Mouse (Mus musculus) midbrain, embryonic 16.5 days (tissue): ENCODE data around the gene Gcc1. TPM values are rescaled to one million over a fixed set of nuclear protein-coding genes. Genes with fewer than 3 reads are reported as not detected.

Experiments
- ATAC-seq: fragments of 200-750 bp; cut with Nextera tagmentation; 2 replicates; pipeline ENCODE4 v1.8.0; 2017; ENCODE audit warnings: moderate TSS enrichment
- H3K27ac ChIP-seq: fragments of 300-500 bp; sonication (generic); 2 replicates; pipeline ENCODE4 v1.5.1; 2014; ENCODE audit warnings: mild to moderate bottlenecking, low read length, mixed read lengths
- H3K27me3 ChIP-seq: fragments of 300-500 bp; sonication (generic); 2 replicates; pipeline ENCODE4 v1.6.1; 2014; ENCODE audit warnings: low read depth, low read length, mixed read lengths; ENCODE audit not compliant: control insufficient read depth, insufficient read depth
- H3K36me3 ChIP-seq: fragments of 300-500 bp; sonication (generic); 2 replicates; pipeline ENCODE4 v1.6.1; 2014; ENCODE audit warnings: mild to moderate bottlenecking, low read length, moderate library complexity, mixed read lengths; ENCODE audit not compliant: control insufficient read depth, insufficient read depth
- H3K4me1 ChIP-seq: fragments of 300-500 bp; sonication (generic); 2 replicates; pipeline ENCODE4 v1.6.1; 2014; ENCODE audit warnings: mild to moderate bottlenecking, low read length, mixed read lengths; ENCODE audit not compliant: control insufficient read depth, insufficient read depth
- H3K4me2 ChIP-seq: fragments of 300-500 bp; sonication (generic); 2 replicates; pipeline ENCODE4 v1.6.1; 2014; ENCODE audit warnings: mild to moderate bottlenecking, low read length, mixed read lengths
- H3K4me3 ChIP-seq: fragments of 300-500 bp; sonication (generic); 2 replicates; pipeline ENCODE4 v1.5.1; 2014; ENCODE audit warnings: low read depth, mild to moderate bottlenecking, low read length, moderate library complexity, mixed read lengths
- H3K9ac ChIP-seq: fragments of 300-500 bp; sonication (generic); 2 replicates; pipeline ENCODE4 v1.6.1; 2014; ENCODE audit warnings: low read depth, low read length, mixed read lengths
- H3K9me3 ChIP-seq: fragments of 300-500 bp; sonication (generic); replicated peaks from 2 replicates; pipeline ENCODE4 v1.6.1; 2014; ENCODE audit warnings: mild to moderate bottlenecking, low read length, mixed read lengths; ENCODE audit not compliant: control insufficient read depth, poor library complexity, severe bottlenecking
- WGBS: fragments of 180-500 bp; shearing (Covaris S2); extraction: QIAGEN DNeasy Blood & Tissue Kit; methylation state at CpG from one replicate; pipeline ENCODE4 v1.1.7; 2014; 5-methylcytosine and 5-hydroxymethylcytosine counted together
- polyA plus RNA-seq: library from polyadenylated mRNA; unstranded; fragments of >200 nt; fragmentation: Nextera tagmentation; extraction: Ambion mirVana; gene quantifications from 2 replicates; pipeline ENCODE4 v1.2.1, GENCODE M21; 2015

The Gcc1 gene
- 13.0 and 14.3 TPM in 2 replicates for polyA plus RNA-seq

DNA sequence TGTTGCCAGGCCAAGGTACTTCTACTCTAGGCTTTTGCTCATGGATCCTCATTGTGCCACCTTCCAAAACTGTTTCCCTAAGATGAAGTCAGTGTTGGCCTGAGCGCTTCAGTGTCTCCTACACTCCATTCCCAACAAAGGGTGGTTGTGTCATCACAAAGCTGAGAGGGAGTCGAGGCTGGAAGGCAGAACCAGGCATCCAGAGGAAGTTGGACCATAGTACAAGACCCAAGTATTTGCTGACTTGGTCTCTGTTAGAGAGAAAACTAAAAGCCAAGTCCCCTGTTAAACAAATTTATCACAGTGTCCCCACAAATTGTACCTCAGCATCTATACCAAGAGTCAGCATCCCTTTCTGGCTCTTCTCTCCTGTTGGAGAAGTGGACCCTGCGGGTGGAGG is at the start of gene Gcc1:
Gene Gcc1 (minus strand): TSS at position 101 of the 400 bp plus-strand sequence.
- no peak within 1 kb of the TSS for H3K9ac ChIP-seq
- H3K36me3 ChIP-seq, result 0 out of 2 replicates have a peak, but pooled peaks cover 6% of the 10 kb centered on the region
- peaks cover 10% of the 10 kb centered on the region for H3K4me1 ChIP-seq
- WGBS, result 85% methylated on average over 3 of the region's 3 CpGs
- no peaks in the 10 kb centered on the region for H3K9me3 ChIP-seq
- H3K27ac ChIP-seq, result no peak within 1 kb of the TSS
- ATAC-seq, result no peak
- H3K4me3 ChIP-seq, result no peak within 1 kb of the TSS
- no peaks in the 10 kb centered on the region for H3K27me3 ChIP-seq
- H3K4me2 ChIP-seq, result no peak within 1 kb of the TSS

DNA sequence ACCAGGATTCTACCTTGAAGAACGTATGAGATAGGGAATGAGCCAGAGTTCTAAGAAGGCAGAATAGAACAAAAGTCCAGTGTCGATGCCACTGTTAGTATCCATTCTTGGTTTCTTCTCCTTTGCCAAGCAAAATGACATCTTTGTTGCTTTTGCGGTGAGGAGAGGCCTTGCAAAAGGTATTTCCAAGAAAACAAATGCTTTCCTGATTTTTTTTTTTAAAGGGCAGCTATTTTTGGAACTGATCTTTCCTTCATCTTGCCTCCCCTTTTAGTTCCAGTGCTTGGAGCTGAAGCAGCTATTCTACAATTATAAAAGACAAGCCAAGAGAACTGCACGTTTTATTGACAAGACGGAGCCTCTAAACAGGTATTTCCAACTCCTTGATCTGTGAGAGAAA is 46.6 kb upstream of the Gcc1 start, which contains the start of gene Snd1:
Gene Snd1 (plus strand): TSS at position 301 of the 400 bp plus-strand sequence.
- H3K9me3 ChIP-seq, result no peaks in the 10 kb centered on the region
- H3K4me1 ChIP-seq, result peaks cover 3% of the 10 kb centered on the region
- WGBS, result 84% methylated on average over 5 of the region's 5 CpGs
- H3K9ac ChIP-seq, result no peak within 1 kb of the TSS
- H3K27me3 ChIP-seq, result no peaks in the 10 kb centered on the region
- H3K4me3 ChIP-seq, result no peak within 1 kb of the TSS
- no peak within 1 kb of the TSS for H3K4me2 ChIP-seq
- H3K36me3 ChIP-seq, result no peaks in the 10 kb centered on the region
- H3K27ac ChIP-seq, result no peak within 1 kb of the TSS
- no peak for ATAC-seq

DNA sequence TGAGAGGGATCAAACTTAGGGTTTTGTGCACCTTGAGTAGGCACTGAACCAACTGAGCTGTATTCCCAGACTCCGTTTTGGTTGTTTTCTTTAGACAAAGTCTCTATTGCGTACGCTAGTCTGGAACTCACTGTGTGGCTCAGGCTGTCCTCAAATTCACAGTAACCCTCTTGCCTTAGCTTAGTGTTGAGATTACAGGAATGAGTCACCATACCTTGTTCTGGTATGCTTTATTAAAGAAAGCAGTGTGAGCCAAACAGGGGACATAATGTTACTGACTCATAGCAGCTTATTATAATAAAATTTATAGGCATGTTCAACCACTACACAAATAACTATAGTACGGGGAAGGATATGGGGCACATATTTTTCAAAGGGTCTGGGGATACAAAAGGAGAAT is 46.0 kb upstream of the Gcc1 start:
- no peaks in the 10 kb centered on the region for H3K36me3 ChIP-seq
- no peak overlapping the region for H3K4me2 ChIP-seq
- no peak overlapping the region for H3K27ac ChIP-seq
- H3K9me3 ChIP-seq, result no peaks in the 10 kb centered on the region
- H3K4me3 ChIP-seq, result no peak overlapping the region
- ATAC-seq, result no peak
- WGBS, result 92% methylated on average over 4 of the region's 4 CpGs
- no peak overlapping the region for H3K9ac ChIP-seq
- H3K4me1 ChIP-seq, result peaks cover 2% of the 10 kb centered on the region
- no peaks in the 10 kb centered on the region for H3K27me3 ChIP-seq

DNA sequence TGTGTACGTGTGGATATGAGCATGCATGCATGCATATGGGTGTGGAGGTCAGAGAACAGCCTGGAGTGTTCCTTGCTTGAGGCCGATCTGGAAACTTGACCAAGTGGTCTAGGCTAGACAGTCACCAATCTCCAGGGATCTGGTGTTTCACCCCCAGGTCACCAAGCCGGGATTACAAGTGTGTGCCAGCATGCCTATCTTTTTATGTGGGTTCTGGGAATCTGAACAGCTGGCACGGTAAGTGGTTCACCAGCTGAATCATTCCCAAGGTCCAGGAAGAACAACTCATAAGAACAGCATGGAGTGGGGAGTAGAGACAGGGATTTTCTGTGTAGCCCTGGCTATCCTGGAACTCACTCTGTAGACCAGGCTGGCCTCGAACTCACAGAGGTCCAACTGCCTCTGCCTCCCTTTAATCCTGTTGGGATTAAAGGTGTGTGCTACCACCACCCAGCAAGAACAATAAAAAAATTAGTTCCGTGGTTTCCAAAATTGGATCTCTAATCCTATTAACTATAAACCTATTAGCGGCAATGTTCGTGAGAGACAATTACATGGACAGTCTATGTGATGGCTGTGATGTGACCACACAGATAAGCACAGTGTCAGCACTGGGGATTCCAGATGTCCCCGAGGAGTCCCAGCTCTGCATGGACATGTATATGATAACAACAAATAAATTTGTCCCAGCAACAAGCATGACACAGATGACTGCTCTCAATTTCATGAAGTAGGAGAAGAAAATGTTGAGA is 43.3 kb upstream of the Gcc1 start:
- Histone ChIP-seq H3K4me1 (no peaks in the 10 kb centered on the region), H3K36me3 (no peaks in the 10 kb centered on the region), H3K27me3 (no peaks in the 10 kb centered on the region), H3K4me3 (no peak overlapping the region), H3K9ac (no peak overlapping the region), H3K4me2 (no peak overlapping the region), H3K9me3 (no peaks in the 10 kb centered on the region), H3K27ac (no peak overlapping the region)
- 85% methylated on average over 9 of the region's 9 CpGs for WGBS
- no peak for ATAC-seq

DNA sequence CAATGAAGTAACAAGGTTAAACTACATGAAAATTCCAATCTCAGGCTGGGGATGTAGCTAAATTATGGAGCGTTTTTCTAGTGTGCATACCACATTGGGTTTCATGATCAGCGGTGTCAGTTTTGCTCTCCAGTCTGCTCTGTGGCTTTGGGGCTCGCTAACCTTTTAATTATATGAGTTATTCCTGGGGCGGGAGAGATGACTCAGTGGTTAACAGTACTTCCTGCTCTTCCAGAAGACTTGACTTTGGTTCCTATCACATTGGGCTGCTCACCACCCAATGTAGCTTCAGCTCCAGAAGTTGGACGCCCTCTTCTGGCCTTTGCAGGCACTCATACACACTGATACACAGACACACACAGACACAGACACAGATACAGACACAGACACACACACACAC is 42.4 kb upstream of the Gcc1 start:
- no peaks in the 10 kb centered on the region for H3K9me3 ChIP-seq
- H3K27ac ChIP-seq, result no peak overlapping the region
- no peak overlapping the region for H3K4me2 ChIP-seq
- H3K4me1 ChIP-seq, result no peaks in the 10 kb centered on the region
- H3K9ac ChIP-seq, result no peak overlapping the region
- H3K4me3 ChIP-seq, result no peak overlapping the region
- 81% methylated on average over 5 of the region's 5 CpGs for WGBS
- H3K36me3 ChIP-seq, result no peaks in the 10 kb centered on the region
- H3K27me3 ChIP-seq, result no peaks in the 10 kb centered on the region
- ATAC-seq, result no peak

DNA sequence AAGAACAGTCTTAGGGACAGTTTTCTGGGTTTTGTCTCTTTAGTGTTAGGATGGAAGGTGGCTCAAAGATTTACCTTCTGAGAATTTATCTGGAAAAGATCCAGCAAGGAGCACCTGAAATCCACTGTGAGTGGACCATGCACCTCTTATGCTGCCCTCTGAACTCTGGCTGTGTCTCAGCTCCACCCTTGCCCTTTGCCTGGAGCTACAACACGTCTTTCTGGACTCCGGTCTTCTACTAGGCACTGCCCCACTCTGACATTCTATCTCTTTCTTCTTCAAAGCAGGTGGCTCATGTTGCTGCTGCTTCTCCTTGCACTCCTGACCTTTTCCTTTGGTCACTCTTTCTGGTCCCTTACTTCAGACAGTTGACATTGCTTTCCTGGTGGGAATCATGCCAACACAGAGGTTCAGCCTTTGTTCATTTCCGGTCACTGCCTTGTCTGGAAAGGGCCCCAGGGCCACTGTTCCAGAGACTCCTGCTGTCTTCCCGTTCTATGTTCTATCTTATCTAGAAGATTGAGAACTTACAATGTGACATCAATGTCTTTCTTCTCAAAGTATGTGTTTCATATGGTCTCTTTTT is 41.9 kb upstream of the Gcc1 start:
- no peak for ATAC-seq
- whole genome bisulfite sequencing, result 71% methylated on average over 4 of the region's 4 CpGs
- no peak overlapping the region for H3K27ac ChIP-seq
- H3K9me3 ChIP-seq, result no peaks in the 10 kb centered on the region
- H3K4me1 ChIP-seq, result no peaks in the 10 kb centered on the region
- no peak overlapping the region for H3K4me3 ChIP-seq
- H3K36me3 ChIP-seq, result no peaks in the 10 kb centered on the region
- no peak overlapping the region for H3K4me2 ChIP-seq
- no peaks in the 10 kb centered on the region for H3K27me3 ChIP-seq
- H3K9ac ChIP-seq, result no peak overlapping the region

DNA sequence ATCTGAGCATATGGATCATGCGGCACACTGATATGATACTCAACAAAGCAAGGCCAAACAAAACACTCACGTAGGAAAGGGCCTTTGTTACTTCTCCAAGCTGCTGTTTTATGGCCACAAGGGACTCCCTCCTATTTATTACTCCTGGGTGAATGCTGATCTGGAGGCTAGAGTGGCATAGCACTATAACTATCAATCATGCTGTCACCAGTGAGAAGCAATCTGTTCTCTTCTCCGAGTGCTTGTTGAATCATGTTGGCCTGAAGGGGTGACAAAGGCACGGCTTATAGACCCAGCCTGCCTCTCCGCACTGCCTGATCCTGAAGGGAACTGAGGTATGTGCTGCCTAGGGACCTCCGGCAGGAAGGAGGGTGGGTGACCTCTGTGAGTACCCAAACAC is 36.4 kb upstream of the Gcc1 start:
- Histone ChIP-seq H3K9me3 (no peaks in the 10 kb centered on the region), H3K9ac (no peak overlapping the region), H3K4me1 (no peaks in the 10 kb centered on the region), H3K27ac (no peak overlapping the region), H3K4me3 (no peak overlapping the region), H3K27me3 (no peaks in the 10 kb centered on the region), H3K4me2 (no peak overlapping the region), H3K36me3 (no peaks in the 10 kb centered on the region)
- 65% methylated on average over 6 of the region's 6 CpGs for WGBS
- no peak for ATAC-seq

DNA sequence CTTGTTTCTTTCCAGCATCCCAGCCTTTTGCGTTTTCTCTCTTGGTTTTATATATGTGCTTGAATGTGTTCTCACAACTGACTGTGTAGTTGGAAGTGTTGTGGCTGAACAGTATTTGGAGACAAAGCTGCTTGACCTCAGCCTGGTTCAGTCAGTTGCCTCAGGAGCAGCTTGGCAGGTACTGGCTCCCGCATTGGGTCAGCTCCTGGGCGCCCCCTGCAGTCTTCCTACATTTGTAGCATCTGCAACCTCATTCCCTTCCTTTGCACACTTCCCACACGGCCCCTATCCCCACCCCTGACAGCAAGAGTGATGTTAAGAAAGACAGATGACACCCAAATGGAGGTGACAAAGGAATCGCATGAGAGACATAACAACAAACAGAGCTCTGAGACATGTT is 32.3 kb upstream of the Gcc1 start:
- no peak overlapping the region for H3K4me3 ChIP-seq
- no peaks in the 10 kb centered on the region for H3K9me3 ChIP-seq
- H3K4me1 ChIP-seq, result no peaks in the 10 kb centered on the region
- 12% methylated on average over 5 of the region's 5 CpGs for WGBS
- H3K27me3 ChIP-seq, result no peaks in the 10 kb centered on the region
- no peak overlapping the region for H3K27ac ChIP-seq
- H3K36me3 ChIP-seq, result no peaks in the 10 kb centered on the region
- ATAC-seq, result no peak
- no peak overlapping the region for H3K4me2 ChIP-seq
- H3K9ac ChIP-seq, result no peak overlapping the region

DNA sequence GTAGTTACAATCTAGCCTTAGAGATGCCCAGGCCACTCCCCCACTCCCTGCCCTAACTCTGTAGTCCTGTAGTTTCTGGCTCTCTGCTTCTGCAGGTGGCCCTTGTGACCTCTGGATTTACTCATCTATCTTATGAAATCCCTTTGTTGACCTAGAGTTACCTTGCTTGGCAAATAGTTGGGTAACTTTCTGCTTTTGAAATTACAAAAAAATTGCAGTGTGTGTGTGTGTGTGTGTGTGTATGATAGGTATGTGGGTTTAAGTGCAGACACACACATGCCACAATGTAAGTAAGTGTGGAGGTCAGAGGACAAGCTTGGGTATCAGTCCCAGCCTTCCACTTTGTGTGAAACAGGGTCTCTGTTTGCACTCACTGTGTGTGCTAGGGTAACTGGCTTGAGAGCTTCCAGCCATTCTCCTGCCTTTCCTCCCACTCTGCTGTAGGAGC is 31.1 kb upstream of the Gcc1 start:
- Histone ChIP-seq H3K4me2 (no peak overlapping the region), H3K9ac (no peak overlapping the region), H3K4me1 (no peaks in the 10 kb centered on the region), H3K36me3 (no peaks in the 10 kb centered on the region), H3K4me3 (no peak overlapping the region), H3K9me3 (no peaks in the 10 kb centered on the region), H3K27me3 (no peaks in the 10 kb centered on the region; the same call in 1 of the 2 replicates), H3K27ac (no peak overlapping the region)
- ATAC-seq, result no peak
